Mouse (Mus musculus): ENCODE data around the gene Txnip.

Gene Txnip

DNA sequence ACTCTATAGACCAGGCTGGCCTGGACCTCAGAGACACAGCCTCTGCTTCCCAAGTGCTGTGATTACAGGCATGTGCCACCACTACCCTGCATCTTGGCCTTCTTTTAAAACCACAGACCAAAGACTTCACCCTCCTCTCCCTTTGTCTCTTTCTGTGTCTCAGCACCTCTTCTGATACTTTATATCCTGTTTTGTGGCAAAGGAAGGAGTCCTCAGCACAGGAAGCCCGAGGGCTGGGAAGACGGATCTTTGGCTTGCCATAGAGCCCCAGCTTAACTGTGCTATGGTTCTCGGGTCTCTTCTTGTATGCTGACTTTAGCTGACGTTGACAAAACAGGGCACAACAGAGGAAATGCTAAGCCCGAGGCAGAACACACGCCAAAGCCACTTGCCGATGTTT is 12.9 kb downstream of the Txnip start:
- DNase-seq = no peak

- no peak for DNase-seq
These were observed 13.6 kb downstream of the Txnip start for GRCm38 (mm10) chr3:96571336-96571735.

GRCm38 (mm10) chr3:96571896-96572698 is 14.3 kb downstream of the Txnip start:
- no peak for DNase-seq

- no peak for DNase-seq
These were observed 16.1 kb downstream of the Txnip start for GRCm38 (mm10) chr3:96573611-96574511.

DNA sequence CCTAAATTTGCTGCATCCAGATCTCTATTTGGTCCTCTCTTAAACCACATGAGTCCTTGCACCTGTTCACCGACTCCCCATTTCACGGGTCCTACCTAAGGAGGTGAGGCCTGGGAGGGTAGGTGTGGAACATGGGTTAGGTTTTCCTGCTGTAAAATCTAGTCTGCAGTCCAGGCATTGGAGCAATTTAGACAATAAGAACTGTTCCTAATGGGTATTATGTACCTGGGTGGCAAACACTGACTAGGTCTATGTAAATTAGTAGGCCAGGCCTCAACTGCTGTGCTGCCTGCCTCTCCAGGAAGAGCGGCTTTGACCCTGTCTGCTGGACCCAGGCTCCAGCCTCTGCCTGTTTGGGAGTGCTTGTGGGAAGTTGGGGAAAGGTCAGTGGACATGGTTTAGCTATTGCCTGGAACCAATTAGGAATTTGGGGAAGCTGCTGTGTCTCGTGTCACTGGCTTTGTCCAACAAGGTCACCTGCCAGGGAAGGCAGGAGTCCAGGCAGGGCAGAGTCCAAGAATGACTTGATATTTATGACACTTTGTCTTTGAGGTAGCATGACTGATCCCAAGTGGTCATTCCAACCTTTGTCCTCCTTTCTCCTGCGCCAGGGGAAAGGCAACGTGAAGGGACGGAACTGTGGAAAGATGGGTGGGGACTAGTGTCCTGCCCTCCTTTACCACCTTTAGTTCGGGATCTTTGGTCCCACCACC is 17.7 kb downstream of the Txnip start:
- DNase-seq = peak; percentile 8

GRCm38 (mm10) chr3:96576005-96576658 is 18.4 kb downstream of the Txnip start:
- peak; percentile 28 for DNase-seq

GRCm38 (mm10) chr3:96576690-96577541 is 19.2 kb downstream of the Txnip start, which contains the start of gene Gm16253:
Gene Gm16253 (plus strand): TSS chr3:96576984.
- DNase-seq = peak; percentile 83

DNA sequence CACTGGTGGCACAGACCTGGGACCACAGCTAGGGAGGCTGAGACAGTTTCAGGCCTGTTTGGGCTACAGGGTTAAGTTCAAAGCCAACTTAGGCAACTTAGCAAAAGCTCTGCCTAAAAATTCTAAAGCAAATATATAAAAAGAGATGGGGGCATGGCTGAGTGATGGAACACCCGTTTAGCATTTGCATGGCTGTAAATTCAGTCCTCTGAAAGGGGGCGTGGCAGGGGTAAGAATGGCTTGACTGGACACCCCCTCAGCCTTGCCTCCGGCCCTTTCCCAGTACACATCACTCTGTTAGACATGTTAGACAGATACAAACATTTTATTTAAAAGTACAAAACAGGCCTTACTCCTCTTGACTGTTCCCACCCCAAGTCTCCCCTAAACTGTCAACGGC is 19.8 kb downstream of the Txnip start:
- peak; percentile 12 for DNase-seq

DNA sequence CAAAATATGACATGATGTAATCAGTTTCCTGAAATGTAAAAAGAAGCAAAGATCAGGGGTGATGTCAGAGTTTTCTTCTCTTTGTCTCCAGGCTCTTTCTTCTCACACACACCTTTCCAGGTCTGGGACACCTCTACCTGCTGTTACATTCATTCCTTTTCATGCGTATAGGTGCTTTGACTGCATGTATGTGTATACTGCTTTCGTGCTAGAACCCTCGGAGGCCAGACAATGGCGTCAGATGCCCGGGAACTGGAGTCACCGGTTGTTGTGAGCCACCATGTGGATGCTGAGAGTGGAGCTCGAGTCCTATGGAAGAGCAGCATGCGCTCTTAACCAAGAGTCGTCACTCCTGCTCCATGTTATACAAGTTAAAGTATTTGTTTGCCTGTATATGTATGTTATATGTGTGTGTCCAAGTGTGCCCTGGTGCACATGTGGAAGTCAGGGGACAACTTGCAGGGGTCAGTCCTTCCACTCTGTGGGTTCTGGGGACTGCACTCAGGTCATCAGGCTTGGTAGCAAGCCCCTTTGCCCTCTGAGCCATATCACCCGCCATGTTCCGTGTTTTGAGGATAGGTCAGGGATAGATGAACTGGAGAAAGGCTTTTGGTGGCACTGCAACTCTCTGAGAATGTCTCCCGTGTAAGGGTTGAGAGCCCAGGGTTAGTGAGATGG is 20.9 kb downstream of the Txnip start:
- peak; percentile 12 for DNase-seq

GRCm38 (mm10) chr3:96579239-96579750 is 21.5 kb downstream of the Txnip start:
- peak; percentile 19 for DNase-seq

DNA sequence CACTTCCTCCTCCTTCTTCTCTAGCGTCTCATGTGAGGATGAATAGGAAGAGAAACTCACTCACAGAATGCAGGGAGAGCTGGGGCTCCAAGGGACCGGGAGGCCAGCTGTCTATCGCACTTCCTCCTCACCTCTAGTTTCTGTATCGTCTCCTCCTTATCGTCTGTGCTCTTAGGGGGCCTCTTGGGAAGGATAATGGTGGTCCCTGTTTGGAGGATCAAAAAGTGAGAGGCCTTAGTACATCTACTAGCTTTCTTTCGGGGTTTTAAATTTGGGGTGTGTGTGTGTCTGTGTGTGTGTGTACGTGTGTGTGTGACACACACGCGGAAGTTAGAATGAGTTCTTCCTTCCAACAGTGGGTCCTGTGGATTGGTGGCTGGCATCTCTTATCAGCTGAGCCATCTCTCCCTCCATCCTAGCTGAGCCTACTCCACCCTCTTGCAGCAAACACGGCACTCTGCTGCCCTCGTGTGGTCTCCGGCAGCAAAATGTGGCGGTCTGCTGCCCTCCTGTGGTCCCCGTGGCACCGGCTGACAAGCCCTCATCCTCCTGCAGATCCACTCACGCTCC is 22.2 kb downstream of the Txnip start:
- peak; percentile 95 for DNase-seq

- no peak for DNase-seq
These were observed 23.4 kb downstream of the Txnip start for GRCm38 (mm10) chr3:96581141-96581540.

- no peak for DNase-seq
These were observed 24.2 kb downstream of the Txnip start for GRCm38 (mm10) chr3:96581771-96582515.

GRCm38 (mm10) chr3:96583386-96583785 is 25.6 kb downstream of the Txnip start:
- DNase-seq = no peak

- DNase-seq = no peak
These were observed 32.9 kb downstream of the Txnip start for GRCm38 (mm10) chr3:96590657-96591056.

- no peak for DNase-seq
These were observed 35.6 kb downstream of the Txnip start for GRCm38 (mm10) chr3:96593374-96593773.

DNA sequence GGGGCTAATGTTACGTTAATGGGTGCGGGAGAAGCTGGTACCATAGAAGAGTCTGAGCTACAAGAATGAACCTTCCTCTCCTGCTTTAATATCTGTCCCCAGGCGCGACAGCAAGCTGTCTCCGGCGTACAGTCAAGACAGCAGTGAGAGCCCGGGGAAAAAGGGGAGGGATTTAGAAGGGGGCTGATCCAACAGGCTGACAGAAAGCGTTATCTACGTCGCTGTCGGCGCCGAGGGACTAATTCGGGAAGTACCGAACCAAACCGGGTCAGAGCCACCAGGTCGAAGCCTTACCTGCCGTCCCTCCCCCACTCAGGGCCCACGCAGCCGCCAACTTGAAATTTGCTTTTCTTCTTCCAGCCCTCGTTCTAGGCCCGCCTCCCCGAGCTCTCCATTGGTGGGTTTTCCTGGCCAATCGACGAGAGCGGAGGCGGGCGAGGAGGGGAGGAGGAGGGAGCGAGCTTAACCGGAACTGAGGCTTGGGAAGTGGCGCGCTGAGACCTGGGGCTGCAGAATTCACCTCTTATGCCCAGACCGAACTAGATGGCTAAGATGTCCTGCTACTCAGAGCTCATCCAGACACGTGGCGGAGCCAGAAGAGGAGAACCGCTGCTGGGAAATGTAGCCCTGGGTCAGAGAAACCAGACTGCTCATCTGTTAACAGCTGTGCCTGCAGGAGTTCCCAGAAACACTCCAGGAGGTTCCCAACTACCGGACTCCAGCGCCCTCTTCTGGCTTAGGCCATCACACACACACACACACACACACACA is 36.2 kb downstream of the Txnip start, which contains the start of gene Polr3gl:
Gene Polr3gl, minus strand, starts transcription at position 392 of the 771 bp plus-strand sequence.
- peak; percentile 96 for DNase-seq

DNA sequence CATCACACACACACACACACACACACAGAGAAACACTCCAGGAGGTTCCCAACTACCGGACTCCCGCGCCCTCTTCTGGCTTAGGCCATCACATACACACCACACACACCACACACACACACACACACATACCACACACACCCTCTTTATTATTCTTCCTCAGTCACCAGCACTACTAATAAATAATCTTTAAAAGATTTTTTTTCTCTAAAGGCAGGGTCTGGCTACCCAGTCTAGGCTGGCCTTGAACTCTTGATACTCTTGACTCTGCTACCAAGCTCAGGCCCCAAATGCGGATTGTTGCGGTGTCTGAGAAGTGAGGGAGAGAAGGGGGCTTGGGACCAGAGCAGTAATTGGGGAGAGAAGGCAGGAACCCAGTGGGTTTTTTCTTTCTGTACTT is 37.1 kb downstream of the Txnip start:
- no peak for DNase-seq

DNA sequence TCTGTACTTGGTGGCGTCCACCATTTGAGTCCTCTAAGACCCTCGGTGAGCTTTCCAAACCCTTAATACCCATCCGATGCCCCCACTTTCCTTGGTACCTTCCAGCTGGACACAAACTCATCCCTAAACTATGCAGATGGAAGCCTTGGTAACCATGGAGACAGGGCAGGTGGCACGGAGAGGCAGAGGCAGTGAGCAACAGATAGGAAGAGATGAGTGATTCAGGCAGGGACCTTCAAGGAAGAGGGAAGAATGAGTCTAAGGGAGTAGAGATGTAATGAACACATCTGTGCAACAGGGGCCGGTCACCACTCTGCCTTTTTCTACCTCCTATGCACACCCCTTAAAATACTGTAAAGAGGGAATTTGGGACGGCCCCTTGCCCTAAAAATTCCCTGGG is 37.9 kb downstream of the Txnip start:
- DNase-seq = no peak
